Mouse (Mus musculus) heart, postnatal 0 days (tissue): Measurements from ENCODE around the gene Grwd1. TPM values are rescaled to one million over a fixed set of nuclear protein-coding genes. Genes with fewer than 3 reads are reported as not detected.

ENCODE experiments used
- ATAC-seq: fragments of 200-750 bp; cut with Nextera tagmentation; 2 replicates; pipeline ENCODE4 v1.8.0; 2017; ENCODE audit warnings: low read depth, moderate number of reproducible peaks, moderate library complexity; ENCODE audit not compliant: insufficient read depth
- DNase-seq: peaks from one replicate; pipeline ENCODE4 v3.0.0-alpha.2; 2016; ENCODE audit warnings: low spot score
- H3K27ac ChIP-seq: fragments of 300-500 bp; sonication (generic); 2 replicates; pipeline ENCODE4 v1.5.1; 2014; ENCODE audit warnings: low read depth, mild to moderate bottlenecking
- H3K27me3 ChIP-seq: fragments of 300-500 bp; sonication (generic); 2 replicates; pipeline ENCODE4 v1.6.1; 2014; ENCODE audit warnings: low read length, mixed read lengths; ENCODE audit not compliant: control insufficient read depth, insufficient read depth
- H3K36me3 ChIP-seq: fragments of 300-500 bp; sonication (generic); replicated peaks from 2 replicates; pipeline ENCODE4 v1.6.1; 2014; ENCODE audit warnings: low read length, mixed read lengths; ENCODE audit not compliant: control insufficient read depth, insufficient read depth
- H3K4me1 ChIP-seq: fragments of 300-500 bp; sonication (generic); 2 replicates; pipeline ENCODE4 v1.6.1; 2014; ENCODE audit warnings: antibody characterized with exemption; ENCODE audit not compliant: control insufficient read depth, insufficient read depth
- H3K4me2 ChIP-seq: fragments of 300-500 bp; sonication (generic); 2 replicates; pipeline ENCODE4 v1.6.1; 2014; ENCODE audit warnings: low read depth, mild to moderate bottlenecking, low read length, moderate library complexity
- H3K4me3 ChIP-seq: fragments of 300-500 bp; sonication (generic); 2 replicates; pipeline ENCODE4 v1.5.1; 2014; ENCODE audit warnings: low read depth, low read length
- H3K9ac ChIP-seq: fragments of 300-500 bp; sonication (generic); replicated peaks from 2 replicates; pipeline ENCODE4 v1.6.1; 2014; ENCODE audit warnings: low read depth, low read length, mixed read lengths
- H3K9me3 ChIP-seq: fragments of 300-500 bp; sonication (generic); replicated peaks from 2 replicates; pipeline ENCODE4 v1.6.1; 2016; ENCODE audit warnings: low read length; ENCODE audit not compliant: control insufficient read depth
- CTCF ChIP-seq: IDR thresholded peaks from 2 replicates; pipeline ENCODE4 v1.5.1; 2016; ENCODE audit warnings: antibody characterized with exemption, control low read depth, low read depth
- EP300 ChIP-seq: IDR thresholded peaks from 2 replicates; pipeline ENCODE4 v1.6.1; 2016; ENCODE audit warnings: antibody characterized with exemption, low read depth
- WGBS: fragments of 180-500 bp; shearing (Covaris S2); extraction: QIAGEN DNeasy Blood & Tissue Kit; methylation state at CpG from one replicate; pipeline ENCODE4 v1.1.7; 2014; 5-methylcytosine and 5-hydroxymethylcytosine counted together
- polyA plus RNA-seq: library from polyadenylated mRNA; unstranded; fragments of >200 nt; fragmentation: Nextera tagmentation; extraction: Ambion mirVana; gene quantifications from 2 replicates; pipeline ENCODE4 v1.2.1, GENCODE M21; 2015
- total RNA-seq: library from RNA; depleted of rRNA; stranded (reverse); fragments of >200 nt; gene quantifications from 2 replicates; pipeline ENCODE4 v1.2.3, GENCODE M21; 2014; ENCODE audit warnings: low replicate concordance

Grwd1 gene
- total and polyA plus RNA-seq, 2 experiments from 2014 or later: 22.7 to 26.7 TPM

GRCm38 (mm10) chr7:45797661-45798510, 32.9 kb downstream of the Grwd1 start:
- Histone ChIP-seq H3K36me3 (no peaks in the 10 kb centered on the region), H3K9me3 (no peaks in the 10 kb centered on the region), H3K4me3 (peak overlapping the region; percentile 47), H3K4me1 (peaks cover 7% of the 10 kb centered on the region), H3K27ac (no peak overlapping the region), H3K9ac (0 out of 2 replicates have a peak overlapping the region, but pooled peaks have one; percentile 37), H3K4me2 (peak overlapping the region; percentile 60), H3K27me3 (peaks cover 73% of the 10 kb centered on the region)
- 1% methylated on average over 60 of the region's 60 CpGs for WGBS
- no peak for DNase-seq
- TF ChIP-seq CTCF: no peak
- TF ChIP-seq EP300: no peak
- no peak for ATAC-seq

DNA sequence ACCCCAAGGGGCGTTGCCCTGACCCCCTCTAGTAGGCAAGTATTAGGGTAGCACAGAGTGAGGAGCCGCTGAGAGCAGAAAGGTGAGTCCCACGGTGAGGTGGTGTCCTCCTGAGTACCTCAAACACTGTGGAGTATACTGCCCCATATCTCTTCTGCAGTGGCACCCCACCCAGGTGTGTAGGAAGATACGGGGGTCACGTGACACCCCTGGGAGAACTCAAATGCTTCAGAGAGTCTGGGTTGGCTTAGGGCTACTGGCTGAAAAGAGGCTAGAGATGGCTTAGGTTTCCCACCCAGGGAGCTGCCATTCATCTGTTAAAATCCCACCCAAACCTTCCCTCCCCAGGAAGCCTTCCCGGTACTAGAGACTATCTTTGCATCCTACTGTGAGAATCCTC, 33.8 kb downstream of the Grwd1 start:
- Histone ChIP-seq H3K36me3 (no peaks in the 10 kb centered on the region), H3K9ac (no peak overlapping the region), H3K27me3 (peaks cover 79% of the 10 kb centered on the region), H3K9me3 (no peaks in the 10 kb centered on the region), H3K27ac (no peak overlapping the region), H3K4me1 (peaks cover 7% of the 10 kb centered on the region), H3K4me3 (no peak overlapping the region), H3K4me2 (no peak overlapping the region)
- no peak for ATAC-seq
- DNase-seq: no peak
- 37% methylated on average over 6 of the region's 6 CpGs for WGBS
- TF ChIP-seq EP300: no peak
- no peak for TF ChIP-seq CTCF

GRCm38 (mm10) chr7:45794971-45795370, 35.8 kb downstream of the Grwd1 start:
- ATAC-seq (no peak), DNase-seq (no peak)
- H3K4me3 ChIP-seq: no peak overlapping the region
- H3K4me2 ChIP-seq: no peak overlapping the region
- TF ChIP-seq CTCF: no peak
- TF ChIP-seq EP300: no peak
- H3K27ac ChIP-seq: no peak overlapping the region
- no peaks in the 10 kb centered on the region for H3K36me3 ChIP-seq
- H3K27me3 ChIP-seq: peaks cover 67% of the 10 kb centered on the region
- 83% methylated on average over 16 of the region's 29 CpGs for WGBS
- H3K9me3 ChIP-seq: no peaks in the 10 kb centered on the region
- no peaks in the 10 kb centered on the region for H3K4me1 ChIP-seq
- H3K9ac ChIP-seq: no peak overlapping the region

DNA sequence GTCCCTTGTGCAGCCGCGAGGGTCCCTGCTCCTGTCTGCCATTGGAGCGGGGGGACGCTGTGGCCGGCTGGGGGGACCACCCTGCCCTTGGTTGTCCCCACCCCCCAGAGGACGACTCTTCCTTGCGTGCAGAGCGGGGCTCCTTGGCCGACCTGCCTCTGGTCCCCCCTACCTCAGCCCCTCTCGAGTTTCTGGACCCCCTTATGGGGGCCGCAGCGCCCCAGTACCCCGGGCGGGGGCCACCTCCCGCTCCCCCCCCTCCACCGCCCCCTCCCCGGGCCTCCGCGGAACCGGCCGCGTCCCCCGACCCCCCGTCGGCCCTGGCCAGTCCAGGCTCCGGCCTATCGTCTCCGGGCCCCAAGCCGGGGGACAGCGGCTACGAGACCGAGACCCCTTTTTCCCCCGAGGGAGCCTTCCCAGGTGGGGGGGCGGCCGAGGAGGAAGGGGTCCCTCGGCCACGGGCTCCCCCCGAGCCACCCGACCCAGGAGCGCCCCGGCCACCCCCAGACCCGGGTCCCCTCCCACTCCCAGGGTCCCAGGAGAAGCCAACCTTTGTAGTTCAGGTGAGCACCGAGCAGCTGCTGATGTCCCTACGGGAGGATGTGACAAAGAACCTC, 36.7 kb downstream of the Grwd1 start:
- Histone ChIP-seq H3K27ac (no peak overlapping the region), H3K9ac (no peak overlapping the region), H3K4me2 (no peak overlapping the region), H3K4me3 (no peak overlapping the region), H3K36me3 (no peaks in the 10 kb centered on the region), H3K27me3 (peaks cover 64% of the 10 kb centered on the region), H3K9me3 (no peaks in the 10 kb centered on the region), H3K4me1 (no peaks in the 10 kb centered on the region)
- ATAC-seq (no peak), DNase-seq (no peak)
- TF ChIP-seq EP300: no peak
- no peak for TF ChIP-seq CTCF
- WGBS: 78% methylated on average over 39 of the region's 44 CpGs

GRCm38 (mm10) chr7:45793240-45793639, 37.5 kb downstream of the Grwd1 start:
- TF ChIP-seq CTCF (no peak), EP300 (no peak)
- Histone ChIP-seq H3K36me3 (no peaks in the 10 kb centered on the region), H3K4me1 (no peaks in the 10 kb centered on the region), H3K4me3 (no peak overlapping the region), H3K27ac (no peak overlapping the region), H3K9ac (no peak overlapping the region), H3K4me2 (no peak overlapping the region), H3K27me3 (peaks cover 59% of the 10 kb centered on the region), H3K9me3 (no peaks in the 10 kb centered on the region)
- 62% methylated on average over 23 of the region's 24 CpGs for WGBS
- ATAC-seq (no peak), DNase-seq (no peak)
